Mouse (Mus musculus) cerebellum, adult 2 months (tissue): ENCODE results near the gene Adgrv1. TPM values are rescaled to one million over a fixed set of nuclear protein-coding genes. Genes with fewer than 3 reads are reported as not detected.
"Not testable (repeated sequence)": the region's sequence is repeated elsewhere in the genome, so short reads cannot be mapped to it uniquely, and the experiment has no call there.

ENCODE experiments used
- DNase-seq, 2 experiments: peaks; one replicate each; pipeline ENCODE4 v3.0.0; 2021
- H3K27ac ChIP-seq: fragments of 200-500 bp; 2 replicates; pipeline ENCODE4 v1.5.1; 2012; ENCODE audit warnings: low read length, control low read depth, inconsistent platforms; ENCODE audit not compliant: insufficient read depth
- H3K27me3 ChIP-seq: fragments of 200-500 bp; 2 replicates; pipeline ENCODE4 v1.6.1; 2012; ENCODE audit warnings: inconsistent platforms, mild to moderate bottlenecking, low read length, moderate library complexity; ENCODE audit not compliant: control insufficient read depth, insufficient read depth
- H3K4me1 ChIP-seq: fragments of 200-500 bp; 2 replicates; pipeline ENCODE4 v1.6.1; 2011; ENCODE audit warnings: low read length; ENCODE audit not compliant: control insufficient read depth, insufficient read depth
- H3K4me3 ChIP-seq: fragments of 200-500 bp; replicated peaks from 2 replicates; pipeline ENCODE3; 2011; ENCODE audit warnings: mild to moderate bottlenecking, low read depth, low read length, control low read depth; ENCODE audit not compliant: insufficient read depth
- CTCF ChIP-seq: fragments of 200-500 bp; IDR thresholded peaks from 2 replicates; pipeline ENCODE4 v1.5.1; 2011; ENCODE audit warnings: low read depth, mild to moderate bottlenecking, control low read depth, low read length, moderate library complexity, borderline replicate concordance; ENCODE audit not compliant: insufficient read depth
- POLR2A ChIP-seq: fragments of 200-500 bp; IDR thresholded peaks from 2 replicates; pipeline ENCODE4 v1.6.1; 2011; ENCODE audit warnings: low read length, control low read depth, borderline replicate concordance; ENCODE audit not compliant: insufficient read depth
- WGBS: fragments of 180-500 bp; shearing (Covaris S2); methylation state at CpG from one replicate; pipeline ENCODE4 v1.1.7; 2018; 5-methylcytosine and 5-hydroxymethylcytosine counted together
- polyA plus RNA-seq: library from polyadenylated mRNA; depleted of rRNA; stranded (reverse); fragments of >200 nt; gene quantifications from 2 replicates; pipeline ENCODE4 v1.2.3, GENCODE M21; 2012

Gene Adgrv1
- polyA plus RNA-seq, 1 experiment: 3.4 TPM

DNA sequence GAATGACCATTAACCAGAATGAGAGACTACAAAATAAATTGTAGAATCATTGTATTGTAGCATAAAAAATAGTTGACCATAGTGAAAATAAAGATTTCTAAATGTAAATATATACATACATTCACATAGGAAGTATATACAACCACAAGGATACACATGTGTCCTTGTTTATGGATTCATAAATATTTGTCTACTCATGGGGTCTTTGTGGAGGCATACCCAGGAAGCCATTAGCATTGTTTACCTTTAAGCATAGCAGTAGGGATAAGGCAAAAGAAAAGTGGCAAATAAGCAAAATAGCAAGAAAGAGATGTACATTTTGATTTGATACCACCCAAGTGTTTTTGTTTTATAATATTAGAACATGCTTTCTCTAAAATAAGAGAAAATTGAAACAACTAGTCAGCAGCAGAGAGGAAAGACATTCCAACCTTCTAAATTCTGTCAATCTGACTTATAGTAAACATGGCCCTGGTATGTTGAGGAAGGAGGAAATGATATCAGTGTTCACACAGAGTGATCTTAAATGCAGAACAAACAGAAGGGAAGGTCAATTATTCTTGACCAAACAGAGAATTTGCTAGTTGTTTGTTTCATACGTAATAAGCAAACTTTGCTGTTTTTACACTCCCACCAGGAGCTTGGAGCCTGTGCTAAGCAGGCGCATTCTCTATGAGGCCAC, 354.1 kb downstream of the Adgrv1 start:
- DNase-seq: no peak
- WGBS: 90% methylated on average over 2 of the region's 2 CpGs
- no peak overlapping the region for H3K4me3 ChIP-seq
- H3K4me1 ChIP-seq: no peaks in the 10 kb centered on the region
- TF ChIP-seq CTCF (no peak), POLR2A (no peak)
- no peak overlapping the region for H3K27ac ChIP-seq
- H3K27me3 ChIP-seq: no peaks in the 10 kb centered on the region

DNA sequence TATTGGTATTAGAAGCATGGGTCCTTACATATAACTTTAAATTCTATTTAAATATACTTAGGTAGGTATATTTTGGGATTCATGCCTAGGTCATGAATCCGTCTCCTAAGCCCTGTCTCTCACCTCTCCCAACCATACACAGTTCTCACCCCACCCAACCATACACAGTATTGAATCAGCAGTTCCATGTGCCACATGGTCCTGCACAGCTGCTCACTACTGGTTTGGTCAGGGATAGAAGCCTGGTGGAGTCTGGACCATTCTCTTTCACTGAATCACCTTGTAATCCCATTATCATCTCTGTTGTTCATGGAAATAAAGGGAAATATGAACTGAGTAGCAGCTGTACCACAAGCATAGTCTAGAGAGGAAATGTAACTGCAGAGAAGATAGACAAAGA, 359.1 kb downstream of the Adgrv1 start:
- Histone ChIP-seq H3K4me1 (no peaks in the 10 kb centered on the region), H3K27ac (no peak overlapping the region), H3K4me3 (no peak overlapping the region), H3K27me3 (no peaks in the 10 kb centered on the region)
- no peak for DNase-seq
- TF ChIP-seq CTCF: no peak
- TF ChIP-seq POLR2A: no peak
- 97% methylated on average over 1 of the region's 1 CpGs for WGBS

DNA sequence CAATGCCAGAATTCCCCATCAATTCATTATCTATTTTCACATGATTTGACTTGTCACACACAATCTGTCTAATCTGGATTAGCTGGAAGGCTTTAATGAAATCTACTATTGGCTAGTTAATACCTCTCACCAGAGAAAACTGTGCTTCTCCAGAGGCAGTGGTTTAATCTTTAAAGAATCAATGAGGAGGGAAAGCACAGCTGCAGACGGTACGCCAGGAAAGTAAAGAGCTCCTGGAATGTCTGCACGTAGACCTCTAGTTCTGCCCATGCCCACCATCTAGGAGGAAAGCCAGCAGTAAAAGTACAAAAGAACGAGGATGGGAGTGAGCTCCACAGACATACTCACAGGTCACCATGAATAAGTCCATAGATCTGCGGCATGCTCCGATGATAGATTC, 362.6 kb downstream of the Adgrv1 start:
- no peak overlapping the region for H3K4me3 ChIP-seq
- TF ChIP-seq CTCF: no peak
- TF ChIP-seq POLR2A: no peak
- no peak overlapping the region for H3K27ac ChIP-seq
- no peaks in the 10 kb centered on the region for H3K4me1 ChIP-seq
- DNase-seq: no peak
- no peaks in the 10 kb centered on the region for H3K27me3 ChIP-seq
- 86% methylated on average over 6 of the region's 6 CpGs for WGBS

DNA sequence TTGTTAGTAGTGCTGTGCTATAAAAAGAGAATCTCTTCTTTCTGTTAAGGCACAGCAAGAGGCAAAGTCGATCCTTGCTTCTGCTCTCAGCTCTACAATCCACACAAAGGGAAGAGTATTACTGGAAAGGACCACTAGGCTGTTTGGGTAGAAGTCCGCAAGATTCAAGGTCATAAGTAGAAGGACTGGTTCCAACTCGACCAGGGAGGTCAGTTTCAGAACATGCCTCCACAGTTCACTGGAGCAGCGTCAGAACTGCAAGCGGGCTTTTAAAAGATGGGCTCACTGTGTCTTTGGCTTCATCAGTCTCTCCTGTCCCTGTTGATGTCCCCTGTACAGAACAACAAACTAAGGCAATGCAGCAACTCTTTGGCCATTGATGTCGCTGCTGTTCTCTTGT, 363.9 kb downstream of the Adgrv1 start:
- H3K4me1 ChIP-seq: no peaks in the 10 kb centered on the region
- H3K4me3 ChIP-seq: no peak overlapping the region
- H3K27ac ChIP-seq: no peak overlapping the region
- H3K27me3 ChIP-seq: no peaks in the 10 kb centered on the region
- DNase-seq: no peak
- TF ChIP-seq CTCF: no peak
- TF ChIP-seq POLR2A: no peak
- WGBS: 82% methylated on average over 6 of the region's 6 CpGs

DNA sequence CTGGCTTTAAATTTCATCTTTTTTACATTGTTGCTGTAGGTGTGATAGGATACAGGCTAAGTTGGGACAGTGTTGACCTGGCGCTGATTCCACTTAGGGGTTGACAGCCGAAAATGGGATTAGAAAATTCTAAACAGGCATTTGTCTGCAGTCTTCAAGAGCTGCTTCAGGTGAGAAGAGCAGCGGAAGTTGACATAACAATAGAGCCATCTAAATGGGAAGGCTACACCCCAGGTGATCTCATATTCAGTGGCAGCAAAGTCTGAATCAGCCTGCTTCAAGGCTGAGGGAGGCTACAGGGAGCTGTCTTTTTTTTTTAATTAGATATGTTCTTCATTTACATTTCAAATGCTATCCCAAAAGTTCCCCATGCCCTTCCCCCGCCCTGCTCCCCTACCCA, 365.5 kb downstream of the Adgrv1 start:
- not testable (repeated sequence) for H3K4me3 ChIP-seq, DNase-seq, H3K27me3 ChIP-seq, H3K4me1 ChIP-seq, H3K27ac ChIP-seq
- WGBS: 81% methylated on average over 4 of the region's 4 CpGs

DNA sequence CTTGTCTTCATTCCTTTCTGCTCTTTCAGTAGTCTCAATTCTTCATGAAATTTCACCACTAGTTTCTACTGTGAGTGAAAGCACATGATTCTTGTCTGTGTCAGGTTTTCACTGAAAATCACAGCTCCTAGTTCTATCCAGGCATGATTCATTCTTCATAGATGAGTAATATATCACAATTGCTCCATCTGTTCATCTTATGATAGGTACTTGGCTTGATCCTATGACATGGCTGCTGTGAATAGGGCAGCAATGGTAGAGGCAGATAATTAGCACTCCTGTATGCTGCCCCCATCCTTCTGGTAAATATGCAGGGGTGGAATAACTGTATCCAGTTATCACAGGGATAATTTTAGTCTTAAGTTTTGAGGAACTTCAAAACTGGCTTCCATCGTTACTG, 368.5 kb downstream of the Adgrv1 start:
- Histone ChIP-seq H3K4me3 (no peak overlapping the region), H3K4me1 (no peaks in the 10 kb centered on the region), H3K27ac (no peak overlapping the region), H3K27me3 (no peaks in the 10 kb centered on the region)
- DNase-seq: no peak
- WGBS: 96% methylated on average over 1 of the region's 1 CpGs
- TF ChIP-seq CTCF (no peak), POLR2A (no peak)

DNA sequence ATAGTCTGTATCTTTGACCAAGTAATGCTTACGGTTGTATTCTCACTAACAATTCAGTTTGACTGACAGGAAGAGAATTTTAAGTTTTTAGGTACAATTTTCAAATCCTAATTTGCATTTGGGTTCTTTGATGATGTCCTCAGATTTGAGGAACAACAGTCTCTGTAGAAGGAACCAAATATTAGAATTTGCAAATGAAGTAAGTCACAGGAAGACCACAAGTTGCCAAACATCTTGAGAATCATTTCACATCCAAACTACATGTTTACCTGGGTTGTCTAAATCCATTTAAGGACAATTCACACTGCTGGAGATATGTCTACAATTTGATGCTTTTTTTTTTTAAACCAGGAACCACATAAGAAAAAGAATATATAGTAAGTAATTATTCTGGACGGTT, 391.8 kb downstream of the Adgrv1 start:
- DNase-seq: no peak
- no peaks in the 10 kb centered on the region for H3K27me3 ChIP-seq
- H3K4me3 ChIP-seq: no peak overlapping the region
- no peak overlapping the region for H3K27ac ChIP-seq
- WGBS: 94% methylated on average over 2 of the region's 2 CpGs
- H3K4me1 ChIP-seq: no peaks in the 10 kb centered on the region
- TF ChIP-seq CTCF (no peak), POLR2A (no peak)

DNA sequence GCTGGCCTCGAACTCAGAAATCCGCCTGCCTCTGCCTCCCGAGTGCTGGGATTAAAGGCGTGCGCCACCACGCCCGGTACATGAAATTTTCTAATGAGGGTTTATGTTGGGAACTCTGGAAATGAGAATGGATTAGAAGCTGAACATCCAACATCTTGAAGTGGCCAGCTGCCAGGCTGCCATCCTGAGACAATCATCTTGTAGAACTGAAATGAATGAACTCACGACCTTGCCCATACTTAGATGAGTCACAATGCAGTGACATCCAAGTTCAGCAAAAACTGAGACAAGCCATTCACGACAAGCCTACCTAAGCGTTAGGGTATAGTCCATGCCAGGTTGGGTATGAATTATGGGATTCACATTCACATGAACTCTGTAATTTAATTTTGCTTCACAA, 393.1 kb downstream of the Adgrv1 start:
- Histone ChIP-seq H3K27me3 (no peaks in the 10 kb centered on the region), H3K4me1 (no peaks in the 10 kb centered on the region), H3K27ac (no peak overlapping the region), H3K4me3 (no peak overlapping the region)
- TF ChIP-seq POLR2A: no peak
- no peak for TF ChIP-seq CTCF
- DNase-seq: no peak
- WGBS: 95% methylated on average over 10 of the region's 10 CpGs
